Mouse (Mus musculus) CH12.LX (cell line): ENCODE data around the gene Cabp1. TPM values are rescaled to one million over a fixed set of nuclear protein-coding genes. Genes with fewer than 3 reads are reported as not detected.

Experiments
- DNase-seq: peaks from one replicate; pipeline ENCODE4 v3.0.0-alpha.2; 2013; ENCODE audit errors: extremely low read depth
- H3K27ac ChIP-seq: 2 replicates; pipeline ENCODE4 v1.5.1; 2012; ENCODE audit warnings: low read depth, mild to moderate bottlenecking, control low read depth, moderate library complexity; ENCODE audit not compliant: insufficient read depth
- H3K27me3 ChIP-seq: replicated peaks from 2 replicates; pipeline ENCODE3; 2012; ENCODE audit warnings: inconsistent platforms
- H3K36me3 ChIP-seq, 2 experiments: replicated peaks in 1 of 2; 2 replicates each; pipeline versions ENCODE3 to v1.6.1; 2012; ENCODE audit warnings: inconsistent platforms in 1 of 2, low read length in 1 of 2, mild to moderate bottlenecking in 1 of 2, mixed read lengths in 1 of 2, moderate library complexity in 1 of 2; ENCODE audit not compliant: control insufficient read depth in 1 of 2, insufficient read depth in 1 of 2
- H3K4me1 ChIP-seq, 2 experiments: 2 replicates each; pipeline ENCODE4 v1.6.1; 2012; ENCODE audit warnings: inconsistent platforms in 1 of 2, moderate library complexity in 1 of 2; ENCODE audit not compliant: insufficient read depth in 2 of 2, control insufficient read depth in 1 of 2
- H3K4me2 ChIP-seq: 2 replicates; pipeline ENCODE4 v1.6.1; 2012; ENCODE audit warnings: low read depth, mild to moderate bottlenecking, control low read depth; ENCODE audit not compliant: poor library complexity, insufficient read depth, severe bottlenecking
- H3K4me3 ChIP-seq, 3 experiments: fragments of 150-350 bp in 1 of 3; sonication (generic) in 1 of 3; replicated peaks in 1 of 3; 2 replicates each; pipeline versions ENCODE3 to v1.5.1; 2011 to 2012; ENCODE audit warnings: low read depth in 2 of 3, low read length in 2 of 3, mild to moderate bottlenecking in 2 of 3, moderate library complexity in 2 of 3, control low read depth in 1 of 3, improper control_type of control experiment in 1 of 3, inconsistent platforms in 1 of 3, mixed read lengths in 1 of 3; ENCODE audit not compliant: poor library complexity in 1 of 3
- H3K79me2 ChIP-seq: replicated peaks from 2 replicates; pipeline ENCODE4 v1.6.1; 2012; ENCODE audit warnings: mild to moderate bottlenecking, moderate library complexity; ENCODE audit not compliant: control insufficient read depth, poor library complexity, insufficient read depth, severe bottlenecking; ENCODE audit errors: extremely low read depth
- H3K9ac ChIP-seq: 2 replicates; pipeline ENCODE4 v1.6.1; 2012; ENCODE audit warnings: low read depth, mild to moderate bottlenecking, control low read depth, moderate library complexity; ENCODE audit not compliant: insufficient read depth
- H3K9me3 ChIP-seq: replicated peaks from 2 replicates; pipeline ENCODE3; 2012; ENCODE audit warnings: low read length, inconsistent platforms, mixed read lengths
- BHLHE40 ChIP-seq: IDR thresholded peaks from 2 replicates; pipeline ENCODE4 v1.6.1; 2011; ENCODE audit warnings: mild to moderate bottlenecking, low read depth, low read length, improper control_type of control experiment
- CHD1 ChIP-seq: IDR thresholded peaks from 2 replicates; pipeline ENCODE4 v1.6.1; 2012; ENCODE audit warnings: low read depth, low read length, improper control_type of control experiment, inconsistent platforms
- ETS1 ChIP-seq: conservative IDR thresholded peaks from 2 replicates; pipeline ENCODE4 v1.6.1; 2012; ENCODE audit warnings: low read depth, mild to moderate bottlenecking, inconsistent platforms, low read length, improper control_type of control experiment, moderate library complexity
- HCFC1 ChIP-seq: IDR thresholded peaks from 2 replicates; pipeline ENCODE4 v1.6.1; 2012; ENCODE audit warnings: low read depth, mild to moderate bottlenecking, inconsistent platforms, low read length, improper control_type of control experiment
- IRF4 ChIP-seq: IDR thresholded peaks from 2 replicates; pipeline ENCODE4 v1.6.1; 2014; ENCODE audit warnings: low read depth, mild to moderate bottlenecking, inconsistent platforms, low read length, improper control_type of control experiment
- JUN ChIP-seq: IDR thresholded peaks from 2 replicates; pipeline ENCODE4 v1.6.1; 2011; ENCODE audit warnings: low read depth, mild to moderate bottlenecking, low read length, improper control_type of control experiment, moderate library complexity; ENCODE audit not compliant: insufficient read depth
- JUND ChIP-seq: conservative IDR thresholded peaks from 2 replicates; pipeline ENCODE4 v1.6.1; 2011; ENCODE audit warnings: low read depth, low read length, improper control_type of control experiment
- MAZ ChIP-seq: IDR thresholded peaks from 2 replicates; pipeline ENCODE4 v1.6.1; 2012; ENCODE audit warnings: low read depth, mild to moderate bottlenecking, inconsistent platforms, low read length, improper control_type of control experiment, moderate library complexity
- MXI1 ChIP-seq: IDR thresholded peaks from 2 replicates; pipeline ENCODE4 v1.6.1; 2011; ENCODE audit warnings: mild to moderate bottlenecking, low read depth, low read length, improper control_type of control experiment
- NELFE ChIP-seq: IDR thresholded peaks from 2 replicates; pipeline ENCODE4 v1.6.1; 2011; ENCODE audit warnings: low read depth, low read length, improper control_type of control experiment
- RCOR1 ChIP-seq: conservative IDR thresholded peaks from 2 replicates; pipeline ENCODE4 v1.6.1; 2012; ENCODE audit warnings: low read depth, mild to moderate bottlenecking, inconsistent platforms, low read length, improper control_type of control experiment
- UBTF ChIP-seq: IDR thresholded peaks from 2 replicates; pipeline ENCODE4 v1.6.1; 2012; ENCODE audit warnings: low read depth, mild to moderate bottlenecking, inconsistent platforms, low read length, improper control_type of control experiment, moderate library complexity
- USF1 ChIP-seq: IDR thresholded peaks from 2 replicates; pipeline ENCODE4 v1.6.1; 2014; ENCODE audit warnings: low read depth, mild to moderate bottlenecking, inconsistent platforms, low read length, improper control_type of control experiment
- ZMIZ1 ChIP-seq: IDR thresholded peaks from 2 replicates; pipeline ENCODE4 v1.6.1; 2012; ENCODE audit warnings: low read depth, mild to moderate bottlenecking, inconsistent platforms, low read length, improper control_type of control experiment
- dilution Hi-C: fragments of 300-500 bp; cut with MboI; formaldehyde crosslinking; loops from 2 replicates; pipeline ENCODE4 v1.14.3; 2020; ENCODE audit warnings: low sequenced_read_pairs; ENCODE audit not compliant: extremely low pct_unique_long_range_greater_than_20kb, extremely low pct_ligation_motif_present
- in situ Hi-C: fragments of 300-500 bp; cut with MboI; formaldehyde crosslinking; loops from 3 replicates; pipeline ENCODE4 v1.14.3; 2019; ENCODE audit warnings: low sequenced_read_pairs, low pct_ligation_motif_present, low pct_unique_long_range_greater_than_20kb, mixed read lengths
- polyA plus RNA-seq: library from polyadenylated mRNA; unstranded; fragments of >175 nt; gene quantifications from 2 replicates; pipeline ENCODE4 v1.2.1, GENCODE M21; 2012; ENCODE audit warnings: low read depth; ENCODE audit not compliant: insufficient read length
- total RNA-seq, 2 experiments: library from RNA; depleted of rRNA; stranded (reverse); fragments of 300-350 nt in 1 of 2; fragments of >200 nt in 1 of 2; gene quantifications; 2 replicates each; pipeline ENCODE4 v1.2.3; 2012 to 2014

Gene Cabp1
- total and polyA plus RNA-seq, 3 experiments: 0.59 to 1.8 (median 1.7) TPM

- Histone ChIP-seq H3K4me2 (no peak overlapping the region), H3K27ac (no peak overlapping the region), H3K27me3 (peaks cover 71% of the 10 kb centered on the region), H3K9me3 (peaks cover 3% of the 10 kb centered on the region), H3K36me3 (no peaks in the 10 kb centered on the region), H3K79me2 (no peaks in the 10 kb centered on the region), H3K4me3 (no peak overlapping the region), H3K4me1 (peaks cover 0 to 16% of the 10 kb centered on the region in 2 experiments; a peak in 2 of 4 replicates), H3K9ac (no peak overlapping the region)
- dilution Hi-C loops (no loop called here), in situ Hi-C loops (no loop called here)
- TF ChIP-seq NELFE: no peak
- TF ChIP-seq MXI1: no peak
- no peak for TF ChIP-seq HCFC1
- no peak for TF ChIP-seq BHLHE40
- TF ChIP-seq USF1: no peak
- no peak for TF ChIP-seq ZMIZ1
- no peak for TF ChIP-seq MAZ
- no peak for TF ChIP-seq CHD1
- no peak for TF ChIP-seq IRF4
- no peak for TF ChIP-seq RCOR1
- TF ChIP-seq UBTF: no peak
- DNase-seq: no peak
Observed at GRCm38 (mm10) chr5:115191880-115192827, 2.0 kb downstream of the Cabp1 start.

- dilution Hi-C loops: no loop called here
- H3K9me3 ChIP-seq: peaks cover 3% of the 10 kb centered on the region
- no peak overlapping the region for H3K4me3 ChIP-seq
- H3K27ac ChIP-seq: no peak overlapping the region
- H3K79me2 ChIP-seq: no peaks in the 10 kb centered on the region
- no peaks in the 10 kb centered on the region for H3K36me3 ChIP-seq
- no peak overlapping the region for H3K9ac ChIP-seq
- DNase-seq: no peak
- peaks cover 6 to 30% of the 10 kb centered on the region in 2 experiments for H3K4me1 ChIP-seq
- in situ Hi-C loops: no loop called here
- H3K4me2 ChIP-seq: no peak overlapping the region
- TF ChIP-seq NELFE: no peak
- no peak for TF ChIP-seq JUND
- no peak for TF ChIP-seq ETS1
- TF ChIP-seq JUN: no peak
- TF ChIP-seq, all 38 proteins: peak for 0
- H3K27me3 ChIP-seq: peaks cover 69% of the 10 kb centered on the region
Observed at GRCm38 (mm10) chr5:115190081-115190480, 4.1 kb downstream of the Cabp1 start.
